Mouse (Mus musculus) embryonic facial prominence, embryonic 13.5 days (tissue): ENCODE measurements at regions not wholly inside any gene's neighbourhood (a gene's known extent, or its start where the extent isn't known, plus 50 kb on each side); places are given as distances from the start of the nearest gene placed in this dataset.
A peak's percentile ranks its signal among the peaks of the same experiment; 100 is the strongest.
"Not testable (repeated sequence)": the region's sequence is repeated elsewhere in the genome, so short reads cannot be mapped to it uniquely, and the experiment has no call there.

ENCODE experiments used
- ATAC-seq: fragments of 200-750 bp; cut with Nextera tagmentation; 2 replicates; pipeline ENCODE4 v1.8.0; 2017; ENCODE audit warnings: low read depth; ENCODE audit not compliant: insufficient number of reproducible peaks, insufficient read depth, low FRiP score, low TSS enrichment
- H3K27ac ChIP-seq: fragments of 300-500 bp; sonication (generic); 2 replicates; pipeline ENCODE4 v1.5.1; 2015; ENCODE audit warnings: moderate library complexity, mild to moderate bottlenecking, inconsistent platforms
- H3K27me3 ChIP-seq: fragments of 300-500 bp; sonication (generic); 2 replicates; pipeline ENCODE4 v1.6.1; 2015; ENCODE audit warnings: mild to moderate bottlenecking, inconsistent platforms
- H3K36me3 ChIP-seq: fragments of 300-500 bp; sonication (generic); 2 replicates; pipeline ENCODE4 v1.6.1; 2015; ENCODE audit warnings: mild to moderate bottlenecking, inconsistent platforms
- H3K4me1 ChIP-seq: fragments of 300-500 bp; sonication (generic); 2 replicates; pipeline ENCODE4 v1.6.1; 2015; ENCODE audit warnings: inconsistent platforms
- H3K4me2 ChIP-seq: fragments of 300-500 bp; sonication (generic); 2 replicates; pipeline ENCODE4 v1.6.1; 2015; ENCODE audit warnings: moderate library complexity, mild to moderate bottlenecking, inconsistent platforms
- H3K4me3 ChIP-seq: fragments of 300-500 bp; sonication (generic); 2 replicates; pipeline ENCODE4 v1.5.1; 2015; ENCODE audit warnings: mild to moderate bottlenecking, inconsistent platforms
- H3K9ac ChIP-seq: fragments of 300-500 bp; sonication (generic); 2 replicates; pipeline ENCODE4 v1.6.1; 2015; ENCODE audit warnings: mild to moderate bottlenecking, inconsistent platforms
- H3K9me3 ChIP-seq: fragments of 300-500 bp; sonication (generic); 2 replicates; pipeline ENCODE4 v1.6.1; 2016; ENCODE audit warnings: inconsistent platforms
- WGBS: fragments of 180-500 bp; shearing (Covaris S2); methylation state at CpG from one replicate; pipeline ENCODE4 v1.1.7; 2015; ENCODE audit warnings: mixed read lengths; 5-methylcytosine and 5-hydroxymethylcytosine counted together

DNA sequence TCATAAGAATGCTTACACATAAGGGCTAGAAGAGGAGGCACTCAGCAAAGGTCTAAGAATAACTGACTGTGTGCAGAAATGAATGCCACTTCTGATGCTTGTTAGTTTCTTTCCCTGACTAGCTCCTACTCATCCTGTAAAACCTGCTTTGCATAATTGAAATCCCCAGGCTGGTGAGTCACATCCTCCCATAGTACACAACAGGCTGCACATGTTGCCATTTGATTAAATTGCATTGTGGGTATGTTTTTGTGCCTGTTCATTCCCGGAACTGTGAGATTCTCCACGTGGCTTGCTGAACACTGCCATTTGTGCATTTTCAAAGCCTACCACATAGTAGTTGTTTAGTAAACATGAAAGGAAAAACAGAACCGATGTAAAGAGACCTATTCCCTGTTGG, 516.7 kb upstream of the 2610301B20Rik start:
- Histone ChIP-seq H3K36me3 (no peaks in the 10 kb centered on the region), H3K9ac (no peak overlapping the region), H3K27me3 (no peaks in the 10 kb centered on the region), H3K27ac (no peak overlapping the region), H3K9me3 (no peaks in the 10 kb centered on the region), H3K4me3 (no peak overlapping the region), H3K4me1 (no peaks in the 10 kb centered on the region), H3K4me2 (no peak overlapping the region)
- no peak for ATAC-seq
- WGBS = 58% methylated on average over 3 of the region's 3 CpGs

- H3K4me2 ChIP-seq = no peak overlapping the region
- no peaks in the 10 kb centered on the region for H3K9me3 ChIP-seq
- H3K27me3 ChIP-seq = no peaks in the 10 kb centered on the region
- H3K27ac ChIP-seq = no peak overlapping the region
- 97% methylated on average over 2 of the region's 2 CpGs for WGBS
- no peaks in the 10 kb centered on the region for H3K36me3 ChIP-seq
- ATAC-seq = no peak
- H3K4me3 ChIP-seq = no peak overlapping the region
- H3K4me1 ChIP-seq = no peaks in the 10 kb centered on the region
- H3K9ac ChIP-seq = no peak overlapping the region
Measured at GRCm38 (mm10) chr4:10389790-10390189, 484.5 kb upstream of the 2610301B20Rik start.

GRCm38 (mm10) chr4:10397249-10397648, 477.0 kb upstream of the 2610301B20Rik start:
- Histone ChIP-seq H3K27ac (no peak overlapping the region), H3K4me3 (no peak overlapping the region), H3K4me1 (no peaks in the 10 kb centered on the region), H3K4me2 (no peak overlapping the region), H3K36me3 (no peaks in the 10 kb centered on the region), H3K9me3 (no peaks in the 10 kb centered on the region; the same call in 1 of the 2 replicates), H3K27me3 (no peaks in the 10 kb centered on the region), H3K9ac (no peak overlapping the region)
- no peak for ATAC-seq

- Histone ChIP-seq H3K27ac (no peak overlapping the region), H3K9me3 (no peaks in the 10 kb centered on the region; the same call in 1 of the 2 replicates), H3K9ac (no peak overlapping the region), H3K27me3 (no peaks in the 10 kb centered on the region), H3K36me3 (no peaks in the 10 kb centered on the region), H3K4me2 (no peak overlapping the region), H3K4me3 (no peak overlapping the region), H3K4me1 (no peaks in the 10 kb centered on the region)
- 86% methylated on average over 2 of the region's 2 CpGs for WGBS
- no peak for ATAC-seq
Measured at GRCm38 (mm10) chr4:10398075-10398474, 476.2 kb upstream of the 2610301B20Rik start.

- ATAC-seq = no peak
- Histone ChIP-seq H3K4me2 (no peak overlapping the region), H3K27ac (no peak overlapping the region), H3K9ac (no peak overlapping the region), H3K4me3 (no peak overlapping the region), H3K9me3 (no peaks in the 10 kb centered on the region; the same call in 1 of the 2 replicates), H3K27me3 (no peaks in the 10 kb centered on the region), H3K36me3 (no peaks in the 10 kb centered on the region), H3K4me1 (no peaks in the 10 kb centered on the region)
- WGBS = 53% methylated on average over 1 of the region's 1 CpGs
Measured at GRCm38 (mm10) chr4:10399649-10400048, 474.6 kb upstream of the 2610301B20Rik start.

- Histone ChIP-seq H3K4me2 (no peak overlapping the region), H3K4me3 (no peak overlapping the region), H3K36me3 (no peaks in the 10 kb centered on the region), H3K27ac (no peak overlapping the region), H3K4me1 (no peaks in the 10 kb centered on the region), H3K9me3 (no peaks in the 10 kb centered on the region; the same call in 1 of the 2 replicates), H3K9ac (no peak overlapping the region), H3K27me3 (no peaks in the 10 kb centered on the region)
- no peak for ATAC-seq
Measured at GRCm38 (mm10) chr4:10402928-10403327, 471.4 kb upstream of the 2610301B20Rik start.

- Histone ChIP-seq H3K9ac (no peak overlapping the region), H3K36me3 (no peaks in the 10 kb centered on the region), H3K27me3 (no peaks in the 10 kb centered on the region), H3K27ac (no peak overlapping the region), H3K4me1 (no peaks in the 10 kb centered on the region), H3K9me3 (no peaks in the 10 kb centered on the region), H3K4me3 (no peak overlapping the region), H3K4me2 (no peak overlapping the region)
- no peak for ATAC-seq
- 41% methylated on average over 5 of the region's 5 CpGs for WGBS
Measured at GRCm38 (mm10) chr4:10404438-10404837, 469.9 kb upstream of the 2610301B20Rik start.

GRCm38 (mm10) chr4:10405102-10405501, 469.2 kb upstream of the 2610301B20Rik start:
- H3K27ac ChIP-seq = no peak overlapping the region
- no peaks in the 10 kb centered on the region for H3K9me3 ChIP-seq
- ATAC-seq = no peak
- no peaks in the 10 kb centered on the region for H3K4me1 ChIP-seq
- 56% methylated on average over 2 of the region's 2 CpGs for WGBS
- no peak overlapping the region for H3K4me3 ChIP-seq
- H3K9ac ChIP-seq = no peak overlapping the region
- no peaks in the 10 kb centered on the region for H3K27me3 ChIP-seq
- H3K36me3 ChIP-seq = no peaks in the 10 kb centered on the region
- H3K4me2 ChIP-seq = no peak overlapping the region

DNA sequence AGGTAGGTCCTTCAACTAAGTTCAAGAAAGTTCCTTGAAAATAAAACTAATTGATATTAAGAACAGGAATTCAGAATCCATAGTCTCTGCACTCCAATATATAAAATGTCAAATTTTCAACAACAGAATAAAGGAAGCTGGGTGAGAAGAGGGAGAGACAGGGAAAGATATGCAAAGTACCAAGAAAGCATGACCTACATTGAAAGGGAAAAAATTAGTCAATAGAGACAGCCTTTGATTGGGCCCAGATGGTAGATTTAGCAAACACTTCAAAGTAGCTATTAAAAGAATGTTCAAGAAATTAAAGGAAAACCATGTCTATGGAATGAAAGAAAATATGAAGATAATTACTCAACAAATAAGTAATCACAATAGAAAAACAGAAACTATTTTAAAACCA, 460.0 kb upstream of the 2610301B20Rik start:
- Histone ChIP-seq H3K27ac (no peak overlapping the region), H3K4me3 (no peak overlapping the region), H3K9me3 (no peaks in the 10 kb centered on the region), H3K36me3 (no peaks in the 10 kb centered on the region), H3K9ac (no peak overlapping the region), H3K27me3 (no peaks in the 10 kb centered on the region), H3K4me1 (no peaks in the 10 kb centered on the region), H3K4me2 (no peak overlapping the region)
- no peak for ATAC-seq

DNA sequence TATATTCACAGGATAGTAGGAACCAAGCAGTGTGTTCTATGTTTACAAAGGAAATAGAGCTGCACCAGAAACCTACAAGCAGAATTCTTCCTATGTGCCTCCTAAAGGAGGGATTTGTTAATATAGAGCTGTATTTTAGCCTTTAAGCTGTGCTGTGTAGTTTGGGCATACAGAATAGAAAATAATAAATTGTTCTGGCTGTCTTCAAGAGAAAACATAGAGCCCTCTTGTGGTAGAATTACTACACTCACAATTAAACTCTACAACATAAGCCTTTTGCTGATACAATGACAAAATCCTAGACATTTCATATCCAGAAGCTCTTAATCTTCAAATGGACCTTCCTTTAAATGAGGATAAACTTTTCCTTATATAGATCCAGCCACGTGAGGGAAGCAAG, 452.9 kb upstream of the 2610301B20Rik start:
- WGBS = 58% methylated on average over 1 of the region's 1 CpGs
- Histone ChIP-seq H3K4me1 (no peaks in the 10 kb centered on the region), H3K27ac (no peak overlapping the region), H3K9ac (no peak overlapping the region), H3K9me3 (no peaks in the 10 kb centered on the region), H3K4me3 (no peak overlapping the region), H3K36me3 (no peaks in the 10 kb centered on the region), H3K4me2 (no peak overlapping the region), H3K27me3 (no peaks in the 10 kb centered on the region)
- ATAC-seq = no peak

DNA sequence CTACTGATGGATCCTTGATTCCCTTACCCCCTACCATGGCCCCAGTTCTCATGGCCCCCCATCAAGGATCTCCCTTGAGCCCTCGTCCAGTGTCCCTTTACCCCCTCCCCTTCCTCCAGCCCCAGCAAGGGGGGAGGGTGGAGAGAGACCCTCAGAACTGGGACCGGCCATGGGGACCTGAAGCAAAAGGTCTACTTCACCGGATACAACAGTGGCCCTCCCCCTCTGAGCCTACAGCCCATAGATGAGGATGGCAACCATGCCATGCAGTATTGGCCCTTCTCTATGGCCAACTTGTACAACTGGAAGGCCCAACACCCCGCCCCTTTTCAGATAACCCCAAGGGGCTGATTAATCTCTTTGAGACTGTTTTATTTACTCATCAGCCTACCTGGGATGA, 439.9 kb upstream of the 2610301B20Rik start:
- Histone ChIP-seq H3K9ac (no peak overlapping the region), H3K4me1 (no peaks in the 10 kb centered on the region)

GRCm38 (mm10) chr4:10439921-10440320, 434.4 kb upstream of the 2610301B20Rik start:
- H3K4me1 ChIP-seq, ATAC-seq: not testable (repeated sequence)

More for the DNA sequence above, 439.9 kb upstream of the 2610301B20Rik start:
- 0 out of 2 replicates have a peak, but pooled peaks have one; percentile 10 for ATAC-seq
- Histone ChIP-seq H3K27me3 (no peaks in the 10 kb centered on the region), H3K9me3 (no peaks in the 10 kb centered on the region), H3K36me3 (no peaks in the 10 kb centered on the region), H3K27ac (no peak overlapping the region), H3K4me2 (no peak overlapping the region), H3K4me3 (no peak overlapping the region)
- WGBS = 86% methylated on average over 4 of the region's 4 CpGs

GRCm38 (mm10) chr4:10459603-10460002, 414.7 kb upstream of the 2610301B20Rik start:
- Histone ChIP-seq H3K9ac (no peak overlapping the region), H3K4me3 (no peak overlapping the region), H3K4me2 (no peak overlapping the region), H3K27me3 (no peaks in the 10 kb centered on the region), H3K36me3 (no peaks in the 10 kb centered on the region), H3K9me3 (no peaks in the 10 kb centered on the region), H3K27ac (no peak overlapping the region), H3K4me1 (no peaks in the 10 kb centered on the region)
- WGBS = 28% methylated on average over 1 of the region's 1 CpGs
- no peak for ATAC-seq

More at GRCm38 (mm10) chr4:10439921-10440320, 434.4 kb upstream of the 2610301B20Rik start:
- not testable (repeated sequence) for H3K27me3 ChIP-seq, H3K9me3 ChIP-seq, H3K4me3 ChIP-seq, H3K36me3 ChIP-seq, H3K4me2 ChIP-seq, H3K27ac ChIP-seq, H3K9ac ChIP-seq
